Mouse (Mus musculus) hindbrain, embryonic 10.5 days (tissue): ENCODE measurements around the gene Cldnd1. TPM values are rescaled to one million over a fixed set of nuclear protein-coding genes. Genes with fewer than 3 reads are reported as not detected.

Experiments used
- DNase-seq: peaks from one replicate; pipeline ENCODE4 v3.0.0-alpha.2; 2017; ENCODE audit warnings: low spot score
- H3K27ac ChIP-seq: fragments of 300-500 bp; sonication (generic); 2 replicates; pipeline ENCODE4 v1.5.1; 2016; ENCODE audit warnings: mild to moderate bottlenecking, moderate library complexity
- H3K27me3 ChIP-seq: fragments of 300-500 bp; sonication (generic); 2 replicates; pipeline ENCODE4 v1.6.1; 2016; ENCODE audit warnings: mild to moderate bottlenecking; ENCODE audit not compliant: poor library complexity, insufficient read depth, severe bottlenecking
- H3K36me3 ChIP-seq: fragments of 300-500 bp; sonication (generic); 2 replicates; pipeline ENCODE4 v1.6.1; 2016; ENCODE audit warnings: mild to moderate bottlenecking, moderate library complexity
- H3K4me1 ChIP-seq: fragments of 300-500 bp; sonication (generic); replicated peaks from 2 replicates; pipeline ENCODE4 v1.6.1; 2016; ENCODE audit warnings: mild to moderate bottlenecking
- H3K4me3 ChIP-seq: fragments of 300-500 bp; sonication (generic); 2 replicates; pipeline ENCODE4 v1.5.1; 2016; ENCODE audit warnings: mild to moderate bottlenecking, moderate library complexity
- H3K9me3 ChIP-seq: fragments of 300-500 bp; sonication (generic); 2 replicates; pipeline ENCODE4 v1.6.1; 2016; ENCODE audit warnings: mild to moderate bottlenecking, moderate library complexity
- WGBS: fragments of 180-500 bp; shearing (Covaris S2); methylation state at CpG from one replicate; pipeline ENCODE4 v1.1.7; 2016; 5-methylcytosine and 5-hydroxymethylcytosine counted together
- polyA plus RNA-seq: library from polyadenylated mRNA; unstranded; fragments of >200 nt; fragmentation: Nextera tagmentation; extraction: Ambion mirVana; gene quantifications from 2 replicates; pipeline ENCODE4 v1.2.1, GENCODE M21; 2016

Cldnd1 gene
- polyA plus RNA-seq, 1 experiment from 2014 or later, result 105 TPM

DNA sequence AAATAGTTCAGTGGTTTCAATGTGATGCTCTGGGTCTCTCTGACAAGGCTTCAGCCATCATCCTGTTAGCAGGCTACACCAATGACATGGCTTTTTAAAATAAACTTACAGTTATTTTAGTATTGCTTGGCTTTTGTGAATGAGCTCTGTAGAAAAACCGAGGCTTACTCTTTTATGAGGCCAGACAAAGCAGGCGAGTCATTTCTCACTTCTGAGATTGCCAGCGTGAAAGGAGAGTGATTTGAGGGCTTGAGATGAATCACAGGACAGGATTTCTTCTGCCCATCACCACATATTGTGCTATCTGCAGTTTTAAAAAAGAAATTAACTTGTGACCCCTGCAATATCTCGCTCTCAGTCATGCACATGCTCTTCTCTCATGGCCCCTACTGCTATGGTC is 12.7 kb upstream of the Cldnd1 start:
- no peaks in the 10 kb centered on the region for H3K36me3 ChIP-seq
- no peaks in the 10 kb centered on the region for H3K9me3 ChIP-seq
- H3K27ac ChIP-seq, result no peak overlapping the region
- H3K27me3 ChIP-seq, result no peaks in the 10 kb centered on the region
- H3K4me3 ChIP-seq, result no peak overlapping the region
- DNase-seq, result no peak
- peaks cover 4% of the 10 kb centered on the region; the same call in 1 of the 2 replicates for H3K4me1 ChIP-seq
- WGBS, result 81% methylated on average over 4 of the region's 4 CpGs

- no peaks in the 10 kb centered on the region for H3K36me3 ChIP-seq
- no peak within 1 kb of the TSS for H3K4me3 ChIP-seq
- DNase-seq, result no peak
- H3K9me3 ChIP-seq, result no peaks in the 10 kb centered on the region
- peaks cover 4% of the 10 kb centered on the region; the same call in 1 of the 2 replicates for H3K4me1 ChIP-seq
- H3K27ac ChIP-seq, result no peak within 1 kb of the TSS
- WGBS, result 93% methylated on average over 7 of the region's 7 CpGs
- H3K27me3 ChIP-seq, result no peaks in the 10 kb centered on the region
Measured at GRCm38 (mm10) chr16:58718666-58719120, 9.0 kb upstream of the Cldnd1 start, which contains the start of gene Gpr15. Gpr15 (minus strand) TSS chr16:58719070.

GRCm38 (mm10) chr16:58722292-58722691 is 5.4 kb upstream of the Cldnd1 start:
- Histone ChIP-seq H3K4me1 (peaks cover 4% of the 10 kb centered on the region; the same call in 1 of the 2 replicates), H3K27ac (no peak overlapping the region), H3K9me3 (no peaks in the 10 kb centered on the region), H3K27me3 (no peaks in the 10 kb centered on the region), H3K36me3 (no peaks in the 10 kb centered on the region), H3K4me3 (no peak overlapping the region)
- 86% methylated on average over 2 of the region's 2 CpGs for WGBS
- no peak for DNase-seq

- H3K4me3 ChIP-seq, result peak overlapping the region; percentile 82
- WGBS, result 84% methylated on average over 11 of the region's 11 CpGs
- no peak for DNase-seq
- peaks cover 7% of the 10 kb centered on the region for H3K4me1 ChIP-seq
- H3K27ac ChIP-seq, result peak overlapping the region; percentile 93; the same call in 1 of the 2 replicates
- no peaks in the 10 kb centered on the region for H3K27me3 ChIP-seq
- H3K36me3 ChIP-seq, result peaks cover 26% of the 10 kb centered on the region
- no peaks in the 10 kb centered on the region for H3K9me3 ChIP-seq
Measured at GRCm38 (mm10) chr16:58726680-58727476, 832 bp upstream of the Cldnd1 start.

GRCm38 (mm10) chr16:58728176-58728671 is 514 bp downstream of the Cldnd1 start:
- Histone ChIP-seq H3K27ac (peak overlapping the region; percentile 93), H3K4me1 (peaks cover 7% of the 10 kb centered on the region), H3K9me3 (no peaks in the 10 kb centered on the region), H3K4me3 (peak overlapping the region; percentile 82), H3K36me3 (peaks cover 39% of the 10 kb centered on the region), H3K27me3 (no peaks in the 10 kb centered on the region)
- no peak for DNase-seq
- under 1% methylated on average over 31 of the region's 31 CpGs for WGBS

- DNase-seq, result no peak
- Histone ChIP-seq H3K4me1 (no peaks in the 10 kb centered on the region), H3K36me3 (peaks cover 27% of the 10 kb centered on the region), H3K27ac (no peak overlapping the region), H3K9me3 (no peaks in the 10 kb centered on the region), H3K4me3 (no peak overlapping the region), H3K27me3 (no peaks in the 10 kb centered on the region)
- 72% methylated on average over 4 of the region's 4 CpGs for WGBS
Measured at GRCm38 (mm10) chr16:58738205-58738604, 10.5 kb downstream of the Cldnd1 start.

- no peaks in the 10 kb centered on the region for H3K4me1 ChIP-seq
- H3K9me3 ChIP-seq, result no peaks in the 10 kb centered on the region
- H3K4me3 ChIP-seq, result no peak overlapping the region
- no peak for DNase-seq
- H3K27me3 ChIP-seq, result no peaks in the 10 kb centered on the region
- 84% methylated on average over 1 of the region's 1 CpGs for WGBS
- peaks cover 21% of the 10 kb centered on the region for H3K36me3 ChIP-seq
- H3K27ac ChIP-seq, result no peak overlapping the region
Measured at GRCm38 (mm10) chr16:58738800-58739199, 11.1 kb downstream of the Cldnd1 start.

GRCm38 (mm10) chr16:58740751-58741150 is 13.0 kb downstream of the Cldnd1 start:
- peaks cover 2% of the 10 kb centered on the region; the same call in 1 of the 2 replicates for H3K36me3 ChIP-seq
- no peak for DNase-seq
- H3K4me1 ChIP-seq, result no peaks in the 10 kb centered on the region
- H3K4me3 ChIP-seq, result no peak overlapping the region
- WGBS, result 93% methylated on average over 5 of the region's 5 CpGs
- H3K9me3 ChIP-seq, result no peaks in the 10 kb centered on the region
- H3K27ac ChIP-seq, result no peak overlapping the region
- H3K27me3 ChIP-seq, result no peaks in the 10 kb centered on the region

- no peaks in the 10 kb centered on the region for H3K9me3 ChIP-seq
Measured at GRCm38 (mm10) chr16:58746715-58747114, 19.0 kb downstream of the Cldnd1 start.

DNA sequence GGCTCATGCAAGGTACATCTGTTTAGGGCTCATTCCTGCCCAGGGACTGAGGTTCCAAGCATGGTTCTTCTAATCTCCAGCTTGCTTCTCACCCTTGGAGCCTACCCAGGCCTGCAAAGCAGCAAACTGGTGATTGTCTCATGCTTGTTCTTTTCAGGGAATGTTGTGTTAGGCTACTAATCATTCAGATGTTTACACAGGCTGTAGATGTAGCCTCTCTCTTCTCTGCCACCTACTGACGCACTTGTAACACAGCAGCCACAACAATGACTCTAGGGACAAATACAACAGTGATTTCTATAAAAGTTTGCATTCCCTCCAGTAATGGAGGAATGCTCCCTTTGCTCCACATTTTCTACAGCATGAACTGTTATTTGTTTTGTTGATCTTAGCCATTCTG is 23.6 kb downstream of the Cldnd1 start:
- DNase-seq, result no peak
- H3K27me3 ChIP-seq, result no peaks in the 10 kb centered on the region

More at GRCm38 (mm10) chr16:58746715-58747114, 19.0 kb downstream of the Cldnd1 start:
- Histone ChIP-seq H3K36me3 (no peaks in the 10 kb centered on the region), H3K27ac (no peak overlapping the region), H3K4me1 (no peaks in the 10 kb centered on the region), H3K27me3 (no peaks in the 10 kb centered on the region), H3K4me3 (no peak overlapping the region)
- 78% methylated on average over 4 of the region's 4 CpGs for WGBS
- DNase-seq, result no peak

GRCm38 (mm10) chr16:58756191-58756590 is 28.5 kb downstream of the Cldnd1 start:
- no peak for DNase-seq
- no peaks in the 10 kb centered on the region for H3K9me3 ChIP-seq
- H3K4me1 ChIP-seq, result no peaks in the 10 kb centered on the region
- H3K27me3 ChIP-seq, result no peaks in the 10 kb centered on the region
- H3K36me3 ChIP-seq, result no peaks in the 10 kb centered on the region
- H3K27ac ChIP-seq, result no peak overlapping the region
- no peak overlapping the region for H3K4me3 ChIP-seq

More for the DNA sequence above, 23.6 kb downstream of the Cldnd1 start:
- no peaks in the 10 kb centered on the region for H3K4me1 ChIP-seq
- no peak overlapping the region for H3K4me3 ChIP-seq
- H3K36me3 ChIP-seq, result no peaks in the 10 kb centered on the region
- 26% methylated on average over 1 of the region's 1 CpGs for WGBS
- no peak overlapping the region for H3K27ac ChIP-seq
- H3K9me3 ChIP-seq, result no peaks in the 10 kb centered on the region

GRCm38 (mm10) chr16:58763076-58763475 is 35.4 kb downstream of the Cldnd1 start, which contains the start of gene Olfr172:
Olfr172 (minus strand) TSS chr16:58763176.
- Histone ChIP-seq H3K27ac (no peak within 1 kb of the TSS), H3K36me3 (no peaks in the 10 kb centered on the region), H3K4me1 (no peaks in the 10 kb centered on the region), H3K9me3 (peaks cover 4% of the 10 kb centered on the region; the same call in 1 of the 2 replicates), H3K4me3 (no peak within 1 kb of the TSS), H3K27me3 (no peaks in the 10 kb centered on the region)
- no peak for DNase-seq
- WGBS, result 91% methylated on average over 1 of the region's 1 CpGs
